Mouse (Mus musculus) bone marrow, adult 2 months (tissue): ENCODE measurements around the gene Ccnb1. TPM values are rescaled to one million over a fixed set of nuclear protein-coding genes. Genes with fewer than 3 reads are reported as not detected.
A peak's percentile ranks its signal among the peaks of the same experiment; 100 is the strongest.

ENCODE experiments used
- H3K27ac ChIP-seq: fragments of 200-500 bp; 2 replicates; pipeline ENCODE4 v1.5.1; 2012; ENCODE audit warnings: low read depth, mild to moderate bottlenecking, control low read depth, inconsistent platforms, low read length; ENCODE audit not compliant: control insufficient read depth, poor library complexity, insufficient read depth
- H3K4me1 ChIP-seq: fragments of 200-500 bp; 2 replicates; pipeline ENCODE4 v1.6.1; 2011; ENCODE audit warnings: low read length; ENCODE audit not compliant: control insufficient read depth, insufficient read depth
- H3K4me3 ChIP-seq: fragments of 200-500 bp; replicated peaks from 2 replicates; pipeline ENCODE3; 2011; ENCODE audit warnings: mild to moderate bottlenecking, low read depth, low read length, control low read depth; ENCODE audit not compliant: control insufficient read depth
- CTCF ChIP-seq: fragments of 200-500 bp; IDR thresholded peaks from 2 replicates; pipeline ENCODE4 v1.5.1; 2011; ENCODE audit warnings: low read length, control low read depth; ENCODE audit not compliant: control insufficient read depth, insufficient read depth
- POLR2A ChIP-seq: fragments of 200-500 bp; IDR thresholded peaks from 2 replicates; pipeline ENCODE4 v1.6.1; 2011; ENCODE audit warnings: low read depth, mild to moderate bottlenecking, control low read depth, low read length, borderline replicate concordance; ENCODE audit not compliant: control insufficient read depth
- WGBS: fragments of 180-500 bp; shearing (Covaris S2); methylation state at CpG from one replicate; pipeline ENCODE4 v1.1.7; 2018; 5-methylcytosine and 5-hydroxymethylcytosine counted together
- polyA plus RNA-seq: library from polyadenylated mRNA; stranded (reverse); fragments of >200 nt; gene quantifications from 2 replicates; pipeline ENCODE4 v1.2.4, GENCODE M21; 2011; ENCODE audit warnings: low replicate concordance; ENCODE audit not compliant: missing spikeins, insufficient read depth, insufficient read length

The Ccnb1 gene
- polyA plus RNA-seq, 1 experiment, result 75.7 TPM

DNA sequence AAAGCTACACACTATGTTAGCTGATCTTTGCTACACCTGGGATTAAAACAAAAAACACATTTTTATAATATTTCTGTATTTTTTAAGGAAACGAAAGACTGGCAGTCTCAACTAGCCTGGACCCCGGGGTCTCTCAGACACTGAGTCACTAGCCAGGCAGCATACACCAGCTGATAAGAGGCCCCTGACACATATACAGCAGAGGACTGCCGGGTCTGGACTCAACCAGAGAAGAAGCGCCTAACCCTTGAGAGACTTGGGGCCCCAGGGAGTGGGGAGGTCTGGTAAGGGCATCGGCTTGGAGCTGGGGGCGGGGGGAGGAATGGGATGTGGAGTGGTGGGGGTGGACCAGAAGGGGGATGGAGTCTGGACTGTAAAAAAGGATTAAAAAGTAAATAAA is 33.4 kb downstream of the Ccnb1 start:
- H3K4me1 ChIP-seq, result no peaks in the 10 kb centered on the region; the same call in none of the 2 replicates
- no peak overlapping the region for H3K27ac ChIP-seq
- no peak overlapping the region for H3K4me3 ChIP-seq
- WGBS, result 76% methylated on average over 6 of the region's 6 CpGs
- no peak for TF ChIP-seq POLR2A
- TF ChIP-seq CTCF, result no peak

DNA sequence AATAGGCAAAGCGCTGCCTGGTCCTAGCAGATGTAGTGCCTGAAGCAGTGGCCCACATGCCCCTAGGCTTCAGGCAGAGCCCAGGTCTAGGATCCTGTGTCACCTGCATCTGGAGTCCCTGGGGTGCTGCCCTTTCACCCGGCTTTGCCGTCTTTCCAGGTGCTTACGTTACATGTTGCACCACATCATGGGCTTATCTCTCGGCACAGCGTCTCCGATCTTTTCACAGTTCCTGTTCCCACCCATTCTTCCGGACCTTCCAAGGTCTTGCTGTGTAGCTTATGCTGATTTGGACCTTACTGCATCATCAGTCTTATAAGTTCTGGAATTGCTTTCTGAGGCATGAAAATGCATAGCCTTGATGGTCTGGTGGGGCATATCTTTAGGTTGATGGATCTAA is 33.8 kb downstream of the Ccnb1 start:
- no peak for TF ChIP-seq POLR2A
- TF ChIP-seq CTCF, result no peak
- H3K4me3 ChIP-seq, result no peak overlapping the region
- H3K27ac ChIP-seq, result no peak overlapping the region
- H3K4me1 ChIP-seq, result no peaks in the 10 kb centered on the region; the same call in none of the 2 replicates
- 84% methylated on average over 8 of the region's 8 CpGs for WGBS

DNA sequence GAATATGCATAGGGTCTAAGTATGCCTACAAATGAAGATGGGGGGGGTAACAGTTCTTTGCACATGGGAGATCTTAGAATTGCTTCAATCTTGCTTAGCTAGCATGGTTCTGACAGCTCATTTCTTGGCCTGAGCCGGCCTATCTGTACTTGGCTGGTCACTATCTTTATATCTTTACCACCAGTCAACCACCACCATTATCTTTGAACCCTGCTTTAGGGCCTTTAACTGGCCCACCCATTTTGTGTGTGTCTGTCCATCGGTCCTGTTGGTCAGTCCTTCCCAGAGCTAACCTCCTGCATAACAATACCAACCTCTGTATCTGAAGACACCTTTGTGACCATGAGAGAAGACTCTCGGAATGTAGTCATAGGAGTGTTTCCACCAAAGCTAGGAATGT is 35.0 kb downstream of the Ccnb1 start:
- TF ChIP-seq POLR2A, result no peak
- no peak for TF ChIP-seq CTCF
- H3K4me1 ChIP-seq, result no peaks in the 10 kb centered on the region; the same call in none of the 2 replicates
- 73% methylated on average over 3 of the region's 3 CpGs for WGBS
- no peak overlapping the region for H3K27ac ChIP-seq
- no peak overlapping the region for H3K4me3 ChIP-seq

DNA sequence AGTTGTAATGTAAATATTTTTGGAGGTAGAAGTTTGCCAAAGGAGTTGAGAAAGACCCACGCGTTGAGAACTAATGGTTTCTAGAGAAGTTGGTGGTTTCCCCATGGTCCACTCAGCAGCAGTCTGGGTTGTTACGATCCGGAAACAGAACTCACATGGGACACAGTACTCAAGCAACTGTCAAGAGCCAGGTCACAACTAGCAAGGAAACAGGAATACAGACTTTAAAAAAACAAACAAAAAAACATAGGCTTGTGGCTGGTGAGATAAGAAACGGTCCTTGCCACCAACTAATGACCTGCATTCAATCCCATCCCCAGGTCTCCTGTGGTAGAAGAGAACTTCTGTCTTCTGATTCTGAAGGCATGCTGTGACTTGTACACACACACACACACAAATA is 35.6 kb downstream of the Ccnb1 start:
- Histone ChIP-seq H3K27ac (no peak overlapping the region; the same call in 1 of the 2 replicates), H3K4me1 (no peaks in the 10 kb centered on the region; the same call in none of the 2 replicates), H3K4me3 (no peak overlapping the region)
- 15% methylated on average over 5 of the region's 5 CpGs for WGBS
- no peak for TF ChIP-seq CTCF
- TF ChIP-seq POLR2A, result no peak

DNA sequence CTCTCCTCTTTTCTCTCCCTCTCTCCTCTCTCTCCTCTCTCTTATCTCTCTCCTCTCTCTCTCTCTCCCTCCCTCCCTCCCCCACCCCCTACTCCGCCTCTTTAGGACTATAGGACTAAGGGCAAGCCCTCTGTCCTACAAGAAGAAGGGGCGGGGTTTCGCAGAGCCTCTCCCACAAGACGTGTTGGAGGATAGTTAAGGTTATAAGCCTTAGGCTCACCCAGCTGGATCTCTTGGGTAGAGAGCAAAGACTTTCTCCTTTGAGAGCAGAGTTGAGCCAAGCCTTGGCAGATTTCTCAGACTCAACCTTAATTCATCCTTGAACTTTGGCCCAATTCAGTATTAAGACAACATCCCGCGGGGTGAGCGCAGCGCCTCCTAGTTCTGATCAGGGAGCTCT is 37.7 kb downstream of the Ccnb1 start:
- no peaks in the 10 kb centered on the region; the same call in none of the 2 replicates for H3K4me1 ChIP-seq
- 81% methylated on average over 8 of the region's 8 CpGs for WGBS
- TF ChIP-seq POLR2A, result no peak
- TF ChIP-seq CTCF, result no peak
- no peak overlapping the region for H3K27ac ChIP-seq
- H3K4me3 ChIP-seq, result no peak overlapping the region

DNA sequence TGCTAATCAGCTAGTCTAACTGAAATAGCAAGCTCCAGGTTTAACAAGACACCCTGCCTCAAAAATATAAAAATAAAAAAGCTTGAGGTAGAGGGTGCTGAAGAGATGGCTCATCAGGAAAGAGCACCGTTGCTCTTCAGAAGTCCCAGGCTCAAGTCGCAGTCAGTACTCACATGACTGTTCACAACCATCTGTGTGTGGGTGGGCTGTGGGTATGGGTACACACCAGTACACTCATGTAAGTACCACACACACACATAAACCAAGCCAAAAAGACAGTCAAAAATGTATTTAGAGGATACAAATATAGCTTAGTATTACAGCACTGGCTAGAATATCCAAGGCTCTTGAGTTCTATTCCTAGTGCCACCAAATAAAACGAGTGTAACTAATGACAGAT is 40.3 kb downstream of the Ccnb1 start:
- no peak for TF ChIP-seq CTCF
- no peak for TF ChIP-seq POLR2A
- WGBS, result 84% methylated on average over 3 of the region's 3 CpGs
- Histone ChIP-seq H3K4me3 (no peak overlapping the region), H3K4me1 (no peaks in the 10 kb centered on the region; the same call in 1 of the 2 replicates), H3K27ac (no peak overlapping the region)

DNA sequence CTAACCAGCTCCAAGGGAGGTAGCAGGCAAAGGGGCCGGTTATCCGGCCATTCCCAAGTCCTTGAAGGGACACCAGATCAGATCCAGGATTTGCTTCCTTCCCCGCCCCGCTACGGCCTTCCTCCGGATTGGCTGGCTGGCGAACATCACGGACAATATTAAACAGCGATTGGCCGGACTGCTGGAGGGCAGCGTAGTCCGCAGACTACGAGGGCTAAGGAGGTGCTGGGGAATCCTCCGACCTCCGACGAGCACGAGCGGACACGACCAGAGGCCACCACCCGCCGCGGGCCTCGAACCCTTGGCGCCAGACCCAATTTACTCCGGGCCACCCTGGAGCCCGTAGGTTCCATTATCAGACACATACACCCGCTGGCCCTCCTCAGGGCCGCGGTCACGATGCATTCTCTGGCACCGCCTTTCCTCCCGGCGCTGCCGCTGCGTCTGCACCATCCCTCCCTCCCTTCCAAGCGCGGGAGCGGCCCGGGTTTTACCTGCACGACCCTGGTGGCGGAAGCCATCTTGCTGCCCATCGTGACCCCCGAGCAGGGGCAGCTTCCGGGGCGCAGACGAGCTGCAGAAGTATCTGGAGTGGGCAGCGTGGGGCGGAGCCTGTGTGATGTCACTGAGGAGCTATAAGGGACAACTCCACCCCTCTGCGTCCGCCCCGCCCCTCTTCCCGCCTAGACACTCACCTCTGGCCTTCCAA is 42.2 kb downstream of the Ccnb1 start, which contains the start of gene Mrps36:
Mrps36 (minus strand) TSS at position 624 of the 709 bp plus-strand sequence.
- Histone ChIP-seq H3K4me3 (peak within 1 kb of the TSS; percentile 93), H3K27ac (peak within 1 kb of the TSS; percentile 85), H3K4me1 (no peaks in the 10 kb centered on the region)
- WGBS, result under 1% methylated on average over 52 of the region's 52 CpGs
- TF ChIP-seq POLR2A (peak; percentile 69; the same call in 1 of the 2 replicates), CTCF (no peak)

DNA sequence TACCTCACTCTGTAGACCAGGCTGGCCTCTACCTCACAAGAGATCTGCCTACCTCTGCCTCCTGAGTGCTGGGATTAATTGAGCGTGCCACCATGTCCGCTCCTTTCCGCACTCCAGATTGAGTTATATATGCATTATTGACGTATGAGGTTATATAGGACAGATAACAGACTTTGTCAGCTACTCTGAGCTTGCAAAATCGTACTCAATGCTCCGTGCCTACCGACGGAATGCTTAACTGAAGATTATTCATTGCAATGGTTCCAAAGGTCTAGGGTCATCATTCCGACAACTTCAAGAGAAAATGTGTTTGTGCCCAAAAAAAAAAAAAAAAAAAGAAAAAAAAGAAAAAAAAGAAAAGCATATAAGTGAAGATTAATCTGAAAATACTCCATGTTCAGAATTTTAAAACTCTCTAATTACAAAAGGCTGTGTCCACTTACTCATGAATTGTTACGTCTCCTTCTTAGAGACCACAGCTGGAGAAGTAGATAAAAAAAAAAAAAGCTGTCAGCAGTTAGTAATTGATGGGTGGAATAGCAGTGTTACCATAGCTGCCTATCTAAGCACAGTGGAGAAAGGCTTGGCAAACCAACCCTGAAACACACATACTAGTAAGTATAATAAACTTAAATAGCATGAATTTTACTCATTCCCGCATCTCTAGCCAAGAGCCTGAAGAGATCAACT is 42.9 kb downstream of the Ccnb1 start:
- TF ChIP-seq CTCF (no peak), POLR2A (no peak)
- Histone ChIP-seq H3K27ac (peak overlapping the region; percentile 85), H3K4me3 (peak overlapping the region; percentile 93), H3K4me1 (no peaks in the 10 kb centered on the region)
- 74% methylated on average over 11 of the region's 11 CpGs for WGBS
